11 mouse cellular contexts compared by ENCODE assay signal in genomic region chr15:103173251-103173650, GRCm38 (mm10).
"Had no signal": no experiment of that assay in that cellular context is flagged by ENCODE, and none has a peak within 500 bp of the region (broad histone marks: within the 10 kb centered on the region; RNA-seq: fewer than 3 reads in every experiment).

No protein-coding gene starts in this region.

- H3K9me3 ChIP-seq: lung, embryonic 15.5 days; midbrain, embryonic 13.5 days; midbrain, embryonic 15.5 days; neural tube, embryonic 12.5 days; stomach, embryonic 15.5 days had no signal

- ATAC-seq: liver, postnatal 0 days; midbrain, embryonic 13.5 days; midbrain, embryonic 15.5 days had no signal

- H3K27ac ChIP-seq: lung, embryonic 15.5 days; macrophage; midbrain, embryonic 13.5 days; midbrain, embryonic 15.5 days; neural tube, embryonic 12.5 days; stomach, embryonic 15.5 days; stomach, postnatal 0 days had no signal

- H3K4me2 ChIP-seq: lung, embryonic 15.5 days; midbrain, embryonic 11.5 days; midbrain, embryonic 13.5 days; midbrain, embryonic 15.5 days; stomach, embryonic 15.5 days had no signal

- H3K36me3 ChIP-seq: lung, embryonic 15.5 days; midbrain, embryonic 13.5 days; midbrain, embryonic 15.5 days; neural tube, embryonic 12.5 days; stomach, embryonic 15.5 days had no signal

- H3K4me3 ChIP-seq: lung, embryonic 15.5 days; megakaryocyte, embryonic 14.5 days; midbrain, embryonic 13.5 days; midbrain, embryonic 15.5 days; neural tube, embryonic 12.5 days; stomach, embryonic 15.5 days had no signal

- H3K9ac ChIP-seq: liver, postnatal 0 days; lung, embryonic 15.5 days; midbrain, embryonic 13.5 days; midbrain, embryonic 15.5 days; stomach, embryonic 15.5 days had no signal

- DNase-seq: lung, adult 2 months had no signal
